Mouse (Mus musculus): ENCODE measurements around the gene Polr1c. TPM values are rescaled to one million over a fixed set of nuclear protein-coding genes. Genes with fewer than 3 reads are reported as not detected.

Polr1c gene
- polyA plus RNA-seq (2015; fragmentation: Nextera tagmentation; extraction: Ambion mirVana): 75.3 and 75.8 TPM in 2 replicates

- peak; percentile 95 for ATAC-seq
- H3K27ac ChIP-seq: peak within 1 kb of the TSS; percentile 70
- H3K4me3 ChIP-seq (replicated peaks): peak within 1 kb of the TSS; percentile 89
- peak within 1 kb of the TSS; percentile 98 for H3K9ac ChIP-seq
- peaks cover 50% of the 10 kb centered on the region for H3K36me3 ChIP-seq
- H3K4me1 ChIP-seq (replicated peaks): peaks cover 19% of the 10 kb centered on the region
- H3K9me3 ChIP-seq: no peaks in the 10 kb centered on the region
- H3K4me2 ChIP-seq (replicated peaks): peak within 1 kb of the TSS; percentile 68
- no peaks in the 10 kb centered on the region for H3K27me3 ChIP-seq (replicated peaks)
- under 1% methylated on average over 53 of the region's 53 CpGs for WGBS
Observed at GRCm38 (mm10) chr17:46247512-46248188, at the start of gene Polr1c, which contains the start of gene Yipf3. Polr1c (minus strand) TSS chr17:46248054. Yipf3 (plus strand) TSS chr17:46248080.

GRCm38 (mm10) chr17:46297028-46297363 is 49.1 kb upstream of the Polr1c start:
- no peaks in the 10 kb centered on the region for H3K9me3 ChIP-seq
- peak overlapping the region; percentile 58 for H3K4me3 ChIP-seq (replicated peaks)
- no peaks in the 10 kb centered on the region for H3K36me3 ChIP-seq
- H3K9ac ChIP-seq: peak overlapping the region; percentile 50
- H3K4me2 ChIP-seq (replicated peaks): peak overlapping the region; percentile 100
- H3K4me1 ChIP-seq (replicated peaks): peaks cover 16% of the 10 kb centered on the region
- H3K27me3 ChIP-seq (replicated peaks): peaks cover 48% of the 10 kb centered on the region
- ATAC-seq: no peak
- H3K27ac ChIP-seq: no peak overlapping the region
- 12% methylated on average over 6 of the region's 6 CpGs for WGBS

- Histone ChIP-seq H3K27ac (no peak overlapping the region), H3K4me3 (replicated peaks) (no peak overlapping the region), H3K27me3 (replicated peaks) (peaks cover 48% of the 10 kb centered on the region), H3K4me2 (replicated peaks) (no peak overlapping the region), H3K9me3 (no peaks in the 10 kb centered on the region), H3K36me3 (no peaks in the 10 kb centered on the region), H3K4me1 (replicated peaks) (peaks cover 16% of the 10 kb centered on the region), H3K9ac (no peak overlapping the region)
- 40% methylated on average over 6 of the region's 6 CpGs for WGBS
- no peak for ATAC-seq
Observed at GRCm38 (mm10) chr17:46296601-46297000, 48.7 kb upstream of the Polr1c start.

- Histone ChIP-seq H3K36me3 (no peaks in the 10 kb centered on the region), H3K9ac (no peak overlapping the region), H3K4me3 (replicated peaks) (no peak overlapping the region), H3K4me2 (replicated peaks) (peak overlapping the region; percentile 19; the same call in 1 of the 2 replicates), H3K27ac (peak overlapping the region; percentile 54; the same call in 1 of the 2 replicates), H3K4me1 (replicated peaks) (peaks cover 12% of the 10 kb centered on the region; the same call in 1 of the 2 replicates), H3K9me3 (no peaks in the 10 kb centered on the region), H3K27me3 (replicated peaks) (no peaks in the 10 kb centered on the region)
- ATAC-seq: peak; percentile 59
- WGBS: 61% methylated on average over 11 of the region's 11 CpGs
Observed at GRCm38 (mm10) chr17:46287678-46288095, 39.8 kb upstream of the Polr1c start.

GRCm38 (mm10) chr17:46285407-46285806 is 37.6 kb upstream of the Polr1c start:
- 42% methylated on average over 6 of the region's 6 CpGs for WGBS
- Histone ChIP-seq H3K4me2 (replicated peaks) (no peak overlapping the region), H3K9ac (no peak overlapping the region), H3K4me1 (replicated peaks) (peaks cover 16% of the 10 kb centered on the region; the same call in 1 of the 2 replicates), H3K36me3 (no peaks in the 10 kb centered on the region), H3K27ac (no peak overlapping the region), H3K9me3 (no peaks in the 10 kb centered on the region), H3K4me3 (replicated peaks) (no peak overlapping the region), H3K27me3 (replicated peaks) (no peaks in the 10 kb centered on the region)
- no peak for ATAC-seq

GRCm38 (mm10) chr17:46284653-46285052 is 36.8 kb upstream of the Polr1c start:
- Histone ChIP-seq H3K4me3 (replicated peaks) (no peak overlapping the region), H3K9me3 (no peaks in the 10 kb centered on the region), H3K27me3 (replicated peaks) (no peaks in the 10 kb centered on the region), H3K4me2 (replicated peaks) (no peak overlapping the region), H3K36me3 (no peaks in the 10 kb centered on the region), H3K9ac (no peak overlapping the region), H3K4me1 (replicated peaks) (peaks cover 16% of the 10 kb centered on the region; the same call in 1 of the 2 replicates), H3K27ac (no peak overlapping the region)
- ATAC-seq: no peak
- 49% methylated on average over 7 of the region's 7 CpGs for WGBS

GRCm38 (mm10) chr17:46283911-46284310 is 36.1 kb upstream of the Polr1c start:
- Histone ChIP-seq H3K4me1 (replicated peaks) (peaks cover 16% of the 10 kb centered on the region; the same call in 1 of the 2 replicates), H3K9me3 (no peaks in the 10 kb centered on the region), H3K36me3 (peaks cover under 1% of the 10 kb centered on the region; the same call in 1 of the 2 replicates), H3K27me3 (replicated peaks) (no peaks in the 10 kb centered on the region), H3K4me3 (replicated peaks) (no peak overlapping the region), H3K27ac (no peak overlapping the region), H3K4me2 (replicated peaks) (no peak overlapping the region), H3K9ac (no peak overlapping the region)
- no peak for ATAC-seq
- WGBS: 88% methylated on average over 8 of the region's 8 CpGs

- Histone ChIP-seq H3K27ac (peak overlapping the region; percentile 89; the same call in 1 of the 2 replicates), H3K9ac (peak overlapping the region; percentile 78; the same call in 1 of the 2 replicates), H3K27me3 (replicated peaks) (no peaks in the 10 kb centered on the region), H3K4me1 (replicated peaks) (peaks cover 13% of the 10 kb centered on the region; the same call in 1 of the 2 replicates), H3K9me3 (no peaks in the 10 kb centered on the region), H3K4me3 (replicated peaks) (peak overlapping the region; percentile 64), H3K4me2 (replicated peaks) (peak overlapping the region; percentile 90), H3K36me3 (peaks cover 8% of the 10 kb centered on the region)
- peak; percentile 74 for ATAC-seq
- 22% methylated on average over 9 of the region's 9 CpGs for WGBS
Observed at GRCm38 (mm10) chr17:46283140-46283539, 35.3 kb upstream of the Polr1c start.

- H3K27ac ChIP-seq: peak within 1 kb of the TSS; percentile 89
- H3K4me1 ChIP-seq (replicated peaks): peaks cover 7% of the 10 kb centered on the region; the same call in 1 of the 2 replicates
- peak within 1 kb of the TSS; percentile 78 for H3K9ac ChIP-seq
- H3K4me2 ChIP-seq (replicated peaks): peak within 1 kb of the TSS; percentile 90
- ATAC-seq: peak; percentile 99
- H3K27me3 ChIP-seq (replicated peaks): no peaks in the 10 kb centered on the region
- peaks cover 11% of the 10 kb centered on the region for H3K36me3 ChIP-seq
- H3K4me3 ChIP-seq (replicated peaks): peak within 1 kb of the TSS; percentile 64
- 0% methylated on average over 37 of the region's 37 CpGs for WGBS
- no peaks in the 10 kb centered on the region for H3K9me3 ChIP-seq
Observed at GRCm38 (mm10) chr17:46282483-46283123, 34.7 kb upstream of the Polr1c start, which contains the start of gene Tjap1. Tjap1 (minus strand) TSS chr17:46283026.

GRCm38 (mm10) chr17:46278011-46278765 is 30.3 kb upstream of the Polr1c start:
- H3K27me3 ChIP-seq (replicated peaks): no peaks in the 10 kb centered on the region
- H3K4me3 ChIP-seq (replicated peaks): no peak overlapping the region
- H3K4me1 ChIP-seq (replicated peaks): peaks cover 4% of the 10 kb centered on the region; the same call in 1 of the 2 replicates
- H3K27ac ChIP-seq: no peak overlapping the region
- H3K9me3 ChIP-seq: no peaks in the 10 kb centered on the region
- H3K4me2 ChIP-seq (replicated peaks): no peak overlapping the region
- peaks cover 11% of the 10 kb centered on the region for H3K36me3 ChIP-seq
- no peak for ATAC-seq
- WGBS: 91% methylated on average over 12 of the region's 12 CpGs
- H3K9ac ChIP-seq: no peak overlapping the region

GRCm38 (mm10) chr17:46277586-46277985 is 29.7 kb upstream of the Polr1c start:
- Histone ChIP-seq H3K9me3 (no peaks in the 10 kb centered on the region), H3K36me3 (peaks cover 11% of the 10 kb centered on the region), H3K27me3 (replicated peaks) (no peaks in the 10 kb centered on the region), H3K4me2 (replicated peaks) (no peak overlapping the region), H3K4me1 (replicated peaks) (peaks cover 4% of the 10 kb centered on the region; the same call in 1 of the 2 replicates), H3K4me3 (replicated peaks) (no peak overlapping the region), H3K9ac (no peak overlapping the region), H3K27ac (no peak overlapping the region)
- 69% methylated on average over 4 of the region's 4 CpGs for WGBS
- ATAC-seq: no peak

GRCm38 (mm10) chr17:46275506-46275905 is 27.7 kb upstream of the Polr1c start:
- no peak overlapping the region for H3K9ac ChIP-seq
- H3K27me3 ChIP-seq (replicated peaks): no peaks in the 10 kb centered on the region
- H3K4me1 ChIP-seq (replicated peaks): peaks cover under 1% of the 10 kb centered on the region; the same call in 1 of the 2 replicates
- WGBS: 81% methylated on average over 10 of the region's 10 CpGs
- no peak overlapping the region for H3K4me2 ChIP-seq (replicated peaks)
- H3K4me3 ChIP-seq (replicated peaks): no peak overlapping the region
- H3K27ac ChIP-seq: no peak overlapping the region
- ATAC-seq: no peak
- no peaks in the 10 kb centered on the region for H3K9me3 ChIP-seq
- H3K36me3 ChIP-seq: peaks cover 23% of the 10 kb centered on the region
